Mouse (Mus musculus) midbrain, embryonic 16.5 days (tissue): ENCODE measurements around the gene Ddx50. TPM values are rescaled to one million over a fixed set of nuclear protein-coding genes. Genes with fewer than 3 reads are reported as not detected.

Experiments
- ATAC-seq: fragments of 200-750 bp; cut with Nextera tagmentation; 2 replicates; pipeline ENCODE4 v1.8.0; 2017; ENCODE audit warnings: moderate TSS enrichment
- H3K27ac ChIP-seq: fragments of 300-500 bp; sonication (generic); 2 replicates; pipeline ENCODE4 v1.5.1; 2014; ENCODE audit warnings: mild to moderate bottlenecking, low read length, mixed read lengths
- H3K27me3 ChIP-seq: fragments of 300-500 bp; sonication (generic); 2 replicates; pipeline ENCODE4 v1.6.1; 2014; ENCODE audit warnings: low read depth, low read length, mixed read lengths; ENCODE audit not compliant: control insufficient read depth, insufficient read depth
- H3K36me3 ChIP-seq: fragments of 300-500 bp; sonication (generic); 2 replicates; pipeline ENCODE4 v1.6.1; 2014; ENCODE audit warnings: mild to moderate bottlenecking, low read length, moderate library complexity, mixed read lengths; ENCODE audit not compliant: control insufficient read depth, insufficient read depth
- H3K4me1 ChIP-seq: fragments of 300-500 bp; sonication (generic); 2 replicates; pipeline ENCODE4 v1.6.1; 2014; ENCODE audit warnings: mild to moderate bottlenecking, low read length, mixed read lengths; ENCODE audit not compliant: control insufficient read depth, insufficient read depth
- H3K4me2 ChIP-seq: fragments of 300-500 bp; sonication (generic); 2 replicates; pipeline ENCODE4 v1.6.1; 2014; ENCODE audit warnings: mild to moderate bottlenecking, low read length, mixed read lengths
- H3K4me3 ChIP-seq: fragments of 300-500 bp; sonication (generic); 2 replicates; pipeline ENCODE4 v1.5.1; 2014; ENCODE audit warnings: low read depth, mild to moderate bottlenecking, low read length, moderate library complexity, mixed read lengths
- H3K9ac ChIP-seq: fragments of 300-500 bp; sonication (generic); 2 replicates; pipeline ENCODE4 v1.6.1; 2014; ENCODE audit warnings: low read depth, low read length, mixed read lengths
- H3K9me3 ChIP-seq: fragments of 300-500 bp; sonication (generic); replicated peaks from 2 replicates; pipeline ENCODE4 v1.6.1; 2014; ENCODE audit warnings: mild to moderate bottlenecking, low read length, mixed read lengths; ENCODE audit not compliant: control insufficient read depth, poor library complexity, severe bottlenecking
- WGBS: fragments of 180-500 bp; shearing (Covaris S2); extraction: QIAGEN DNeasy Blood & Tissue Kit; methylation state at CpG from one replicate; pipeline ENCODE4 v1.1.7; 2014; 5-methylcytosine and 5-hydroxymethylcytosine counted together
- microRNA-seq: library from miRNA; unstranded; fragments of <30 nt; microRNA quantifications from one replicate; pipeline ENCODE4, GENCODE M21; 2017
- polyA plus RNA-seq: library from polyadenylated mRNA; unstranded; fragments of >200 nt; fragmentation: Nextera tagmentation; extraction: Ambion mirVana; gene quantifications from 2 replicates; pipeline ENCODE4 v1.2.1, GENCODE M21; 2015

Ddx50 gene
- polyA plus RNA-seq, 1 experiment from 2014 or later = 89.4 TPM

DNA sequence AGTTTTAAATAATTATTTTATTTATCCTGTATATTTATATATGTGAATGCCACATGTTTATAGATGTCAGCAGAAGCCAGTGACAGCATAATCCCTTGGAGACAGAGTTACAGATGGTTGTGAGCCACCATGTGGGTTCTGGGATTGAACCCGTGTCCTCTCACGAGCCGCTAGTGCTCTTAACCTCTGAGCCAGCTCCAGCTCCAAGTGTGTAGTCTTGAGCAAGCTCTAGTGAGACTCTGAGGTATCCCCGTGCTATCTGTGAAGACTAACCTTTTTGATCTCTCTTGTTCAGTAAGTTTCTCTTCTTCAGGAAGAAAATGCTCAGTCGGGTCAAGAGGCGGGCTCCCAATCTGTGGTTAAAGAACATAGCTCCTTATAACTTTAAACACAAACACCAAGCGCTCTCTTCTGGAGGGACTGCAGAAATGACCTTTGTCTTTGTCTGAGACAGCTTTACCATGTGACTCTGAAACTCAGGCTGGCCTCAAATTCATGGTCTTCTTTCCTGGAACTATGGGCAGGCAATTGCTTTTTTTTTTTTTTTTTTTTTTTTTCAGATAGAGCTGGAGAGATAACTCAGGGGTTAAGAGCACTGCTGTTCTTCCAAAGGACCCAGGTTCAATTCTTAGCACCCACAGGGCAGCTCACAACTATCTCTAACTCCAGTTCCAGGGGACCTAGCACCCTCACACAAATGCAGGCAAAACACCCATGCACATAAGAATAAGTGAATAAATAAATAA lies 80.7 kb downstream of the Ddx50 start:
- Histone ChIP-seq H3K4me1 (no peaks in the 10 kb centered on the region), H3K9me3 (no peaks in the 10 kb centered on the region), H3K27me3 (no peaks in the 10 kb centered on the region), H3K4me3 (no peak overlapping the region), H3K9ac (no peak overlapping the region), H3K36me3 (peaks cover 48% of the 10 kb centered on the region), H3K27ac (no peak overlapping the region), H3K4me2 (no peak overlapping the region)
- ATAC-seq = no peak
- WGBS = 93% methylated on average over 7 of the region's 7 CpGs

DNA sequence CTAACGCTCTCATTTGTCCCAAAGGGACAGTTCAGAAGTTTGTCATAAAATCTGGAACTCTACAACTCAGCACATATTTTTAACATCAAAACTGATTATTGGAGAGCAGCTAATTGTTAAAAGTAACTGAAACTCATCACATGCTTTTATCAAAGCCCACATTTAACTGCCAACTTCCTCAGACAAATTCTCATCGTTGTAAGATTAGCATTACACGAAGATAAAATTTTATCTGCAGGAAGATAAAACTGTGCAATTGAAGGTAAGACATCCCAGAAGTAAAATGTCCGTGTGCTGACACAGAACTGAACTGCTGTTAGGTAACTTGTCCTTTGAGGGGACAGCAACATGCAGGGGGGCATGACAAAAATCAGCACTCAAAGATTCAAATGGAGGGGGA lies 82.2 kb downstream of the Ddx50 start:
- H3K4me2 ChIP-seq = no peak overlapping the region
- H3K36me3 ChIP-seq = peaks cover 50% of the 10 kb centered on the region
- no peaks in the 10 kb centered on the region for H3K4me1 ChIP-seq
- ATAC-seq = no peak
- H3K27me3 ChIP-seq = no peaks in the 10 kb centered on the region
- no peak overlapping the region for H3K4me3 ChIP-seq
- H3K27ac ChIP-seq = no peak overlapping the region
- H3K9ac ChIP-seq = no peak overlapping the region
- WGBS = 95% methylated on average over 4 of the region's 4 CpGs
- H3K9me3 ChIP-seq = no peaks in the 10 kb centered on the region

Small RNAs within 50 kb of the gene (microRNA-seq; reads per million reads assigned to microRNA genes)
- gene Mir7215 = not detected

Other genes with a start within 250 kb of the Ddx50 start
- 0.37 and 0.51 TPM in 2 replicates for gene Hkdc1, start 228.7 kb downstream of the Ddx50 start, polyA plus RNA-seq
- 1.2 and 1.4 TPM in 2 replicates for gene 4930507D05Rik, start 201.7 kb downstream of the Ddx50 start, polyA plus RNA-seq
- 18.6 and 19.4 TPM in 2 replicates for gene Supv3l1, start 201.5 kb downstream of the Ddx50 start, polyA plus RNA-seq
- 55.9 and 59.0 TPM in 2 replicates for gene Vps26a, start 164.4 kb downstream of the Ddx50 start, polyA plus RNA-seq
- gene Srgn, start 123.8 kb downstream of the Ddx50 start, polyA plus RNA-seq = 9.4 and 9.6 TPM in 2 replicates
- gene Kif1bp, start 72.8 kb downstream of the Ddx50 start, polyA plus RNA-seq = 72.0 and 72.9 TPM in 2 replicates
- gene Ddx21, start 48.9 kb downstream of the Ddx50 start, polyA plus RNA-seq = 14.2 and 14.9 TPM in 2 replicates
- 3.5 and 5.4 TPM in 2 replicates for gene Stox1, start 74.9 kb upstream of the Ddx50 start, polyA plus RNA-seq
- gene Ccar1, start 141.1 kb upstream of the Ddx50 start, polyA plus RNA-seq = 88.7 and 102 TPM in 2 replicates